18 mouse cellular contexts compared by ENCODE assay signal in genomic region chr2:26320245-26321185, GRCm38 (mm10). TPM values are rescaled to one million over a fixed set of nuclear protein-coding genes. Genes with fewer than 3 reads are reported as not detected.
DNase-seq lines count a peak whose midpoint lies in the region; ATAC-seq lines count a peak whose summit lies in the region.
"Had no signal": no experiment of that assay in that cellular context is flagged by ENCODE, and none has a peak within 500 bp of the region (broad histone marks: within the 10 kb centered on the region; RNA-seq: fewer than 3 reads in every experiment).

No protein-coding gene starts in this region.

- 70% methylated on average over 14 of the region's 14 CpGs for WGBS in heart, embryonic 13.5 days
- 91% methylated on average over 14 of the region's 14 CpGs for WGBS in neural tube, embryonic 12.5 days
- WGBS in neural tube, embryonic 15.5 days: 83% methylated on average over 14 of the region's 14 CpGs
- WGBS in midbrain, embryonic 14.5 days: 88% methylated on average over 14 of the region's 14 CpGs

- no peak overlapping the region for H3K4me3 ChIP-seq in heart, embryonic 13.5 days
- H3K4me3 ChIP-seq in neural tube, embryonic 12.5 days: no peak overlapping the region
- H3K4me3 ChIP-seq in neural tube, embryonic 15.5 days (replicated peaks): no peak overlapping the region
- no peak overlapping the region for H3K4me3 ChIP-seq in midbrain, embryonic 14.5 days (replicated peaks; ENCODE audit: low read depth, low read length)
- H3K4me3 ChIP-seq: limb, embryonic 15.5 days; megakaryocyte, embryonic 14.5 days; myocyte had no signal

- H3K36me3 ChIP-seq in heart, embryonic 13.5 days: peaks cover 37% of the 10 kb centered on the region
- H3K36me3 ChIP-seq in neural tube, embryonic 12.5 days: peaks cover 42% of the 10 kb centered on the region
- H3K36me3 ChIP-seq in neural tube, embryonic 15.5 days: peaks cover 35% of the 10 kb centered on the region
- H3K36me3 ChIP-seq in midbrain, embryonic 14.5 days (ENCODE audit: control insufficient read depth, insufficient read depth, low read length): peaks cover 48% of the 10 kb centered on the region

- 0 out of 2 replicates have a peak overlapping the region, but pooled peaks have one; percentile 28 for H3K9ac ChIP-seq in heart, embryonic 13.5 days
- H3K9ac ChIP-seq in neural tube, embryonic 12.5 days: 0 out of 2 replicates have a peak overlapping the region, but pooled peaks have one; percentile 19
- H3K9ac ChIP-seq in neural tube, embryonic 15.5 days (replicated peaks): no peak overlapping the region
- H3K9ac ChIP-seq in midbrain, embryonic 14.5 days (replicated peaks; ENCODE audit: low read length): 0 out of 2 replicates have a peak overlapping the region, but pooled peaks have one; percentile 16
- H3K9ac ChIP-seq: limb, embryonic 15.5 days had no signal

- no peaks in the 10 kb centered on the region for H3K27me3 ChIP-seq in heart, embryonic 13.5 days (replicated peaks)
- no peaks in the 10 kb centered on the region for H3K27me3 ChIP-seq in neural tube, embryonic 12.5 days (replicated peaks)
- no peaks in the 10 kb centered on the region for H3K27me3 ChIP-seq in neural tube, embryonic 15.5 days (replicated peaks)
- no peaks in the 10 kb centered on the region for H3K27me3 ChIP-seq in midbrain, embryonic 14.5 days (ENCODE audit: control insufficient read depth, insufficient read depth, low read length)
- H3K27me3 ChIP-seq: limb, embryonic 15.5 days had no signal

- H3K27ac ChIP-seq in heart, embryonic 13.5 days (replicated peaks): no peak overlapping the region
- H3K27ac ChIP-seq in neural tube, embryonic 12.5 days: no peak overlapping the region
- H3K27ac ChIP-seq in neural tube, embryonic 15.5 days (replicated peaks): no peak overlapping the region
- H3K27ac ChIP-seq in midbrain, embryonic 14.5 days (replicated peaks; ENCODE audit: low read depth, low read length): no peak overlapping the region
- H3K27ac ChIP-seq: limb, embryonic 15.5 days had no signal

- no peaks in the 10 kb centered on the region for H3K9me3 ChIP-seq in heart, embryonic 13.5 days
- no peaks in the 10 kb centered on the region for H3K9me3 ChIP-seq in neural tube, embryonic 12.5 days
- no peaks in the 10 kb centered on the region for H3K9me3 ChIP-seq in neural tube, embryonic 15.5 days (replicated peaks)
- H3K9me3 ChIP-seq in midbrain, embryonic 14.5 days (ENCODE audit: control insufficient read depth, low read length): no peaks in the 10 kb centered on the region
- H3K9me3 ChIP-seq: limb, embryonic 15.5 days; megakaryocyte, embryonic 14.5 days had no signal

- peak; percentile 83 for DNase-seq in cerebellum, adult 11-12 months
- DNase-seq in cerebellum, postnatal 4 days (ENCODE audit: low spot score in 2 of 2): no peak
- DNase-seq in heart, postnatal 14 days: no peak
- no peak for DNase-seq in midbrain, embryonic 14.5 days
- no peak for DNase-seq in retina, postnatal 1 day
- DNase-seq: adrenal gland, postnatal 10 days; heart, postnatal 36 days; kidney, adult 9 months; lung, postnatal 14 days had no signal

- H3K4me2 ChIP-seq in heart, embryonic 13.5 days: no peak overlapping the region
- H3K4me2 ChIP-seq in neural tube, embryonic 12.5 days (replicated peaks): 0 out of 2 replicates have a peak overlapping the region, but pooled peaks have one; percentile 6
- no peak overlapping the region for H3K4me2 ChIP-seq in neural tube, embryonic 15.5 days
- no peak overlapping the region for H3K4me2 ChIP-seq in midbrain, embryonic 14.5 days (ENCODE audit: low read length)
- H3K4me2 ChIP-seq: limb, embryonic 15.5 days had no signal

- peaks cover 79% of the 10 kb centered on the region for H3K4me1 ChIP-seq in heart, embryonic 13.5 days
- peaks cover 47% of the 10 kb centered on the region for H3K4me1 ChIP-seq in neural tube, embryonic 12.5 days
- H3K4me1 ChIP-seq in neural tube, embryonic 15.5 days: peaks cover 68% of the 10 kb centered on the region
- H3K4me1 ChIP-seq in midbrain, embryonic 14.5 days (ENCODE audit: control insufficient read depth, insufficient read depth, low read length): peaks cover 42% of the 10 kb centered on the region

- intact Hi-C loops in heart, postnatal 14 days (cut with DNase I): loop anchor here (5.0 kb wide), 1 partner anchor 242 kb away; no protein-coding TSS in a partner anchor

- no peak for ATAC-seq in heart, embryonic 13.5 days (ENCODE audit: extremely low read depth, insufficient number of reproducible peaks, low FRiP score, low TSS enrichment)
- no peak for ATAC-seq in neural tube, embryonic 12.5 days (ENCODE audit: low FRiP score, low read depth)
- ATAC-seq in neural tube, embryonic 15.5 days (ENCODE audit: low FRiP score): no peak
- ATAC-seq in midbrain, embryonic 14.5 days (ENCODE audit: low FRiP score, low TSS enrichment): no peak
- ATAC-seq: forebrain, embryonic 16.5 days had no signal

RNA-seq across cellular contexts. Expression of gene Gpsm1, which starts 5.2 kb away (rescaled TPM):
- polyA plus RNA-seq in heart, embryonic 13.5 days (2015; fragmentation: Nextera tagmentation; extraction: Ambion mirVana): 37.3 TPM in 2 replicates
- total RNA-seq in heart, postnatal 14 days (2021): 100 to 1,000 TPM; 200 to 237 TPM
- 112 and 118 TPM in 2 replicates for polyA plus RNA-seq in neural tube, embryonic 12.5 days (2016; fragmentation: Nextera tagmentation; extraction: Ambion mirVana)
- polyA plus RNA-seq in neural tube, embryonic 15.5 days (2015; fragmentation: Nextera tagmentation; extraction: Ambion mirVana): 130 and 158 TPM in 2 replicates
- 99.4 and 121 TPM in 2 replicates for polyA plus RNA-seq in midbrain, embryonic 14.5 days (2014; fragmentation: Nextera tagmentation; extraction: Ambion mirVana)

RNA-seq across cellular contexts. Expression of gene Ccdc187, which starts 26.2 kb away (rescaled TPM):
- polyA plus RNA-seq in heart, embryonic 13.5 days (2015; fragmentation: Nextera tagmentation; extraction: Ambion mirVana): 0.10 and 0.24 TPM in 2 replicates
- under 1 TPM; 0.10 to 0.17 TPM for total RNA-seq in heart, postnatal 14 days (2021)
- polyA plus RNA-seq in neural tube, embryonic 12.5 days (2016; fragmentation: Nextera tagmentation; extraction: Ambion mirVana): 0.10 and 0.11 TPM in 2 replicates
- 0.03 and 0.11 TPM in 2 replicates for polyA plus RNA-seq in neural tube, embryonic 15.5 days (2015; fragmentation: Nextera tagmentation; extraction: Ambion mirVana)
- polyA plus RNA-seq in midbrain, embryonic 14.5 days (2014; fragmentation: Nextera tagmentation; extraction: Ambion mirVana): 0.11 and 0.20 TPM in 2 replicates
- total RNA-seq: CH12.LX; gastrocnemius, adult 8-10 months had no signal

RNA-seq across cellular contexts. Expression of gene Dnlz, which starts 31.4 kb away (rescaled TPM):
- 27.5 and 28.7 TPM in 2 replicates for polyA plus RNA-seq in heart, embryonic 13.5 days (2015; fragmentation: Nextera tagmentation; extraction: Ambion mirVana)
- total RNA-seq in heart, postnatal 14 days (2021): 10 to 100 TPM; 15.5 to 16.3 TPM
- polyA plus RNA-seq in neural tube, embryonic 12.5 days (2016; fragmentation: Nextera tagmentation; extraction: Ambion mirVana): 36.1 and 36.3 TPM in 2 replicates
- polyA plus RNA-seq in neural tube, embryonic 15.5 days (2015; fragmentation: Nextera tagmentation; extraction: Ambion mirVana): 29.8 and 33.4 TPM in 2 replicates
- polyA plus RNA-seq in midbrain, embryonic 14.5 days (2014; fragmentation: Nextera tagmentation; extraction: Ambion mirVana): 27.9 and 28.1 TPM in 2 replicates

RNA-seq across cellular contexts. Expression of gene Card9, which starts 40.2 kb away (rescaled TPM):
- 0.41 and 0.62 TPM in 2 replicates for polyA plus RNA-seq in heart, embryonic 13.5 days (2015; fragmentation: Nextera tagmentation; extraction: Ambion mirVana)
- 1 to 10 TPM; 1.3 to 1.5 TPM for total RNA-seq in heart, postnatal 14 days (2021)
- polyA plus RNA-seq in neural tube, embryonic 12.5 days (2016; fragmentation: Nextera tagmentation; extraction: Ambion mirVana): 1.0 and 1.7 TPM in 2 replicates
- 2.1 and 2.5 TPM in 2 replicates for polyA plus RNA-seq in neural tube, embryonic 15.5 days (2015; fragmentation: Nextera tagmentation; extraction: Ambion mirVana)
- polyA plus RNA-seq in midbrain, embryonic 14.5 days (2014; fragmentation: Nextera tagmentation; extraction: Ambion mirVana): 1.5 and 1.7 TPM in 2 replicates

RNA-seq across cellular contexts. Expression of gene Snapc4, which starts 59.9 kb away (rescaled TPM):
- polyA plus RNA-seq in heart, embryonic 13.5 days (2015; fragmentation: Nextera tagmentation; extraction: Ambion mirVana): 15.7 and 18.9 TPM in 2 replicates
- 10 to 100 TPM; 11.8 to 13.3 TPM for total RNA-seq in heart, postnatal 14 days (2021)
- polyA plus RNA-seq in neural tube, embryonic 12.5 days (2016; fragmentation: Nextera tagmentation; extraction: Ambion mirVana): 33.4 and 34.6 TPM in 2 replicates
- 30.4 and 33.6 TPM in 2 replicates for polyA plus RNA-seq in neural tube, embryonic 15.5 days (2015; fragmentation: Nextera tagmentation; extraction: Ambion mirVana)
- 25.3 and 30.7 TPM in 2 replicates for polyA plus RNA-seq in midbrain, embryonic 14.5 days (2014; fragmentation: Nextera tagmentation; extraction: Ambion mirVana)
